Mouse (Mus musculus) CH12.LX (cell line): ENCODE results near the gene Dolk. TPM values are rescaled to one million over a fixed set of nuclear protein-coding genes. Genes with fewer than 3 reads are reported as not detected.
A peak's percentile ranks its signal among the peaks of the same experiment; 100 is the strongest.

ENCODE experiments used
- DNase-seq: peaks from one replicate; pipeline ENCODE4 v3.0.0-alpha.2; 2013; ENCODE audit errors: extremely low read depth
- H3K27ac ChIP-seq: 2 replicates; pipeline ENCODE4 v1.5.1; 2012; ENCODE audit warnings: low read depth, mild to moderate bottlenecking, control low read depth, moderate library complexity; ENCODE audit not compliant: insufficient read depth
- H3K27me3 ChIP-seq: replicated peaks from 2 replicates; pipeline ENCODE3; 2012; ENCODE audit warnings: inconsistent platforms
- H3K36me3 ChIP-seq, 2 experiments: replicated peaks in 1 of 2; 2 replicates each; pipeline versions ENCODE3 to v1.6.1; 2012; ENCODE audit warnings: inconsistent platforms in 1 of 2, low read length in 1 of 2, mild to moderate bottlenecking in 1 of 2, mixed read lengths in 1 of 2, moderate library complexity in 1 of 2; ENCODE audit not compliant: control insufficient read depth in 1 of 2, insufficient read depth in 1 of 2
- H3K4me1 ChIP-seq, 2 experiments: 2 replicates each; pipeline ENCODE4 v1.6.1; 2012; ENCODE audit warnings: inconsistent platforms in 1 of 2, moderate library complexity in 1 of 2; ENCODE audit not compliant: insufficient read depth in 2 of 2, control insufficient read depth in 1 of 2
- H3K4me2 ChIP-seq: 2 replicates; pipeline ENCODE4 v1.6.1; 2012; ENCODE audit warnings: low read depth, mild to moderate bottlenecking, control low read depth; ENCODE audit not compliant: poor library complexity, insufficient read depth, severe bottlenecking
- H3K4me3 ChIP-seq, 3 experiments: fragments of 150-350 bp in 1 of 3; sonication (generic) in 1 of 3; replicated peaks in 1 of 3; 2 replicates each; pipeline versions ENCODE3 to v1.5.1; 2011 to 2012; ENCODE audit warnings: low read depth in 2 of 3, low read length in 2 of 3, mild to moderate bottlenecking in 2 of 3, moderate library complexity in 2 of 3, control low read depth in 1 of 3, improper control_type of control experiment in 1 of 3, inconsistent platforms in 1 of 3, mixed read lengths in 1 of 3; ENCODE audit not compliant: poor library complexity in 1 of 3
- H3K79me2 ChIP-seq: replicated peaks from 2 replicates; pipeline ENCODE4 v1.6.1; 2012; ENCODE audit warnings: mild to moderate bottlenecking, moderate library complexity; ENCODE audit not compliant: control insufficient read depth, poor library complexity, insufficient read depth, severe bottlenecking; ENCODE audit errors: extremely low read depth
- H3K9ac ChIP-seq: 2 replicates; pipeline ENCODE4 v1.6.1; 2012; ENCODE audit warnings: low read depth, mild to moderate bottlenecking, control low read depth, moderate library complexity; ENCODE audit not compliant: insufficient read depth
- H3K9me3 ChIP-seq: replicated peaks from 2 replicates; pipeline ENCODE3; 2012; ENCODE audit warnings: low read length, inconsistent platforms, mixed read lengths
- BHLHE40 ChIP-seq: IDR thresholded peaks from 2 replicates; pipeline ENCODE4 v1.6.1; 2011; ENCODE audit warnings: mild to moderate bottlenecking, low read depth, low read length, improper control_type of control experiment
- CHD2 ChIP-seq: IDR thresholded peaks from 2 replicates; pipeline ENCODE4 v1.6.1; 2011; ENCODE audit warnings: low read length, improper control_type of control experiment
- CTCF ChIP-seq, 2 experiments: IDR thresholded peaks in 1 of 2; conservative IDR thresholded peaks in 1 of 2; 2 replicates each; pipeline ENCODE4 v1.5.1; 2011 to 2012; ENCODE audit warnings: low read depth in 2 of 2, low read length in 2 of 2, improper control_type of control experiment in 1 of 2, inconsistent platforms in 1 of 2, mild to moderate bottlenecking in 1 of 2, moderate library complexity in 1 of 2
- E2F4 ChIP-seq: IDR thresholded peaks from 2 replicates; pipeline ENCODE4 v1.6.1; 2011; ENCODE audit warnings: low read depth, low read length, improper control_type of control experiment; ENCODE audit not compliant: insufficient replicate concordance
- ELF1 ChIP-seq: IDR thresholded peaks from 2 replicates; pipeline ENCODE4 v1.6.1; 2014; ENCODE audit warnings: low read depth, mild to moderate bottlenecking, inconsistent platforms, low read length, improper control_type of control experiment
- ETS1 ChIP-seq: conservative IDR thresholded peaks from 2 replicates; pipeline ENCODE4 v1.6.1; 2012; ENCODE audit warnings: low read depth, mild to moderate bottlenecking, inconsistent platforms, low read length, improper control_type of control experiment, moderate library complexity
- GABPA ChIP-seq: IDR thresholded peaks from 2 replicates; pipeline ENCODE4 v1.6.1; 2012; ENCODE audit warnings: low read depth, low read length, improper control_type of control experiment, inconsistent platforms; ENCODE audit not compliant: insufficient replicate concordance
- IRF4 ChIP-seq: IDR thresholded peaks from 2 replicates; pipeline ENCODE4 v1.6.1; 2014; ENCODE audit warnings: low read depth, mild to moderate bottlenecking, inconsistent platforms, low read length, improper control_type of control experiment
- MXI1 ChIP-seq: IDR thresholded peaks from 2 replicates; pipeline ENCODE4 v1.6.1; 2011; ENCODE audit warnings: mild to moderate bottlenecking, low read depth, low read length, improper control_type of control experiment
- MYC ChIP-seq: IDR thresholded peaks from 2 replicates; pipeline ENCODE4 v1.6.1; 2011; ENCODE audit warnings: low read depth, mild to moderate bottlenecking, improper control_type of control experiment, low read length
- POLR2A ChIP-seq: IDR thresholded peaks from 2 replicates; pipeline ENCODE4 v1.6.1; 2011; ENCODE audit warnings: low read depth, mild to moderate bottlenecking, improper control_type of control experiment, low read length
- RAD21 ChIP-seq: IDR thresholded peaks from 2 replicates; pipeline ENCODE4 v1.6.1; 2011; ENCODE audit warnings: low read depth, mild to moderate bottlenecking, low read length, improper control_type of control experiment, moderate library complexity
- RCOR1 ChIP-seq: conservative IDR thresholded peaks from 2 replicates; pipeline ENCODE4 v1.6.1; 2012; ENCODE audit warnings: low read depth, mild to moderate bottlenecking, inconsistent platforms, low read length, improper control_type of control experiment
- SIN3A ChIP-seq: IDR thresholded peaks from 2 replicates; pipeline ENCODE4 v1.6.1; 2012; ENCODE audit warnings: low read length, improper control_type of control experiment, inconsistent platforms
- SMC3 ChIP-seq: IDR thresholded peaks from 2 replicates; pipeline ENCODE4 v1.6.1; 2011; ENCODE audit warnings: low read depth, low read length, improper control_type of control experiment
- USF1 ChIP-seq: IDR thresholded peaks from 2 replicates; pipeline ENCODE4 v1.6.1; 2014; ENCODE audit warnings: low read depth, mild to moderate bottlenecking, inconsistent platforms, low read length, improper control_type of control experiment
- ZC3H11A ChIP-seq: IDR thresholded peaks from 2 replicates; pipeline ENCODE4 v1.6.1; 2012; ENCODE audit warnings: low read depth, mild to moderate bottlenecking, inconsistent platforms, low read length, improper control_type of control experiment
- ZKSCAN1 ChIP-seq: IDR thresholded peaks from 2 replicates; pipeline ENCODE4 v1.6.1; 2012; ENCODE audit warnings: low read depth, inconsistent platforms, low read length, improper control_type of control experiment, borderline replicate concordance
- ZMIZ1 ChIP-seq: IDR thresholded peaks from 2 replicates; pipeline ENCODE4 v1.6.1; 2012; ENCODE audit warnings: low read depth, mild to moderate bottlenecking, inconsistent platforms, low read length, improper control_type of control experiment
- dilution Hi-C: fragments of 300-500 bp; cut with MboI; formaldehyde crosslinking; loops from 2 replicates; pipeline ENCODE4 v1.14.3; 2020; ENCODE audit warnings: low sequenced_read_pairs; ENCODE audit not compliant: extremely low pct_unique_long_range_greater_than_20kb, extremely low pct_ligation_motif_present
- in situ Hi-C: fragments of 300-500 bp; cut with MboI; formaldehyde crosslinking; loops from 3 replicates; pipeline ENCODE4 v1.14.3; 2019; ENCODE audit warnings: low sequenced_read_pairs, low pct_ligation_motif_present, low pct_unique_long_range_greater_than_20kb, mixed read lengths
- polyA plus RNA-seq: library from polyadenylated mRNA; unstranded; fragments of >175 nt; gene quantifications from 2 replicates; pipeline ENCODE4 v1.2.1, GENCODE M21; 2012; ENCODE audit warnings: low read depth; ENCODE audit not compliant: insufficient read length
- total RNA-seq, 2 experiments: library from RNA; depleted of rRNA; stranded (reverse); fragments of 300-350 nt in 1 of 2; fragments of >200 nt in 1 of 2; gene quantifications; 2 replicates each; pipeline ENCODE4 v1.2.3; 2012 to 2014

The Dolk gene
- total and polyA plus RNA-seq, 3 experiments, result 11.6 to 17.4 (median 11.8) TPM

- dilution Hi-C loops, result no loop called here
- no peaks in the 10 kb centered on the region for H3K9me3 ChIP-seq
- H3K27me3 ChIP-seq, result no peaks in the 10 kb centered on the region
- DNase-seq, result no peak
- TF ChIP-seq GABPA (no peak), POLR2A (no peak), SIN3A (no peak), MXI1 (no peak), CHD2 (no peak), SMC3 (peak; percentile 34), MYC (0 out of 2 replicates have a peak, but pooled peaks have one; percentile 20), CTCF (conservative IDR thresholded peaks at IDR 0.05 in 1 of 2, IDR thresholded peaks at IDR 0.05 in 1 of 2; ENCODE audit: low read depth in 2 of 2, low read length in 2 of 2) (peak in 1 of 2 experiments; percentile 46; a peak in 2 of 4 replicates), RAD21 (peak; percentile 23)
- no peaks in the 10 kb centered on the region for H3K79me2 ChIP-seq
- H3K4me3 ChIP-seq, result no peak overlapping the region
- in situ Hi-C loops, result no loop called here
- H3K9ac ChIP-seq, result no peak overlapping the region
- no peak overlapping the region for H3K27ac ChIP-seq
- no peak overlapping the region for H3K4me2 ChIP-seq
- peaks cover 34 to 81% of the 10 kb centered on the region in 2 experiments for H3K36me3 ChIP-seq
- peaks cover 18 to 44% of the 10 kb centered on the region in 2 experiments for H3K4me1 ChIP-seq
These were observed 24.9 kb downstream of the Dolk start for GRCm38 (mm10) chr2:30261064-30261736.

- no peaks in the 10 kb centered on the region for H3K79me2 ChIP-seq
- peaks cover 46 to 90% of the 10 kb centered on the region in 2 experiments for H3K36me3 ChIP-seq
- no peaks in the 10 kb centered on the region for H3K27me3 ChIP-seq
- no peaks in the 10 kb centered on the region for H3K9me3 ChIP-seq
- no peak overlapping the region for H3K27ac ChIP-seq
- no peak overlapping the region for H3K9ac ChIP-seq
- TF ChIP-seq SMC3 (no peak), MYC (no peak), ZC3H11A (no peak)
- TF ChIP-seq, all 38 proteins: peak for 0
- in situ Hi-C loops (no loop called here), dilution Hi-C loops (no loop called here)
- Histone ChIP-seq H3K4me3 (no peak overlapping the region), H3K4me1 (peaks cover 10 to 29% of the 10 kb centered on the region in 2 experiments), H3K4me2 (no peak overlapping the region)
- no peak for DNase-seq
These were observed 26.7 kb downstream of the Dolk start for GRCm38 (mm10) chr2:30259131-30260064.

- Histone ChIP-seq H3K9me3 (no peaks in the 10 kb centered on the region), H3K4me2 (no peak overlapping the region), H3K9ac (no peak overlapping the region), H3K36me3 (peaks cover 46 to 82% of the 10 kb centered on the region in 2 experiments), H3K79me2 (no peaks in the 10 kb centered on the region), H3K27ac (no peak overlapping the region), H3K27me3 (no peaks in the 10 kb centered on the region), H3K4me1 (peaks cover 10 to 29% of the 10 kb centered on the region in 2 experiments), H3K4me3 (no peak overlapping the region)
- in situ Hi-C loops, result no loop called here
- DNase-seq, result no peak
- TF ChIP-seq BHLHE40, result no peak
- no peak for TF ChIP-seq CTCF (conservative IDR thresholded peaks at IDR 0.05 in 1 of 2, IDR thresholded peaks at IDR 0.05 in 1 of 2; ENCODE audit: low read depth in 2 of 2, low read length in 2 of 2)
- TF ChIP-seq RCOR1, result no peak
- TF ChIP-seq E2F4, result no peak
- TF ChIP-seq ZKSCAN1, result no peak
- TF ChIP-seq IRF4, result no peak
- TF ChIP-seq SIN3A, result no peak
- no peak for TF ChIP-seq ZMIZ1
- TF ChIP-seq CHD2, result no peak
- TF ChIP-seq ELF1, result no peak
- TF ChIP-seq USF1, result no peak
- TF ChIP-seq MYC, result no peak
- no peak for TF ChIP-seq ETS1
- no peak for TF ChIP-seq MXI1
- no peak for TF ChIP-seq GABPA
- dilution Hi-C loops, result no loop called here
These were observed 27.5 kb downstream of the Dolk start for GRCm38 (mm10) chr2:30258600-30258999.
